Mouse (Mus musculus) Patski (cell line): Measurements from ENCODE around the gene Parp8. TPM values are rescaled to one million over a fixed set of nuclear protein-coding genes. Genes with fewer than 3 reads are reported as not detected.

Source experiments
- ATAC-seq: fragments of 100-300 bp; one replicate; pipeline ENCODE4 v1.8.0; 2021
- CTCF ChIA-PET: fragments of 350-600 bp; sonication (Branson Sonifier 250); formaldehyde crosslinking; loops from one replicate; lab custom pipeline; 2022; ENCODE audit warnings: inconsistent platforms; lab: Charles Lee
- POLR2A ChIA-PET: fragments of 350-600 bp; sonication (Branson Sonifier 250); formaldehyde crosslinking; loops from one replicate; lab custom pipeline; 2022; ENCODE audit warnings: antibody characterized with exemption, inconsistent platforms; lab: Charles Lee
- DNase-seq: peaks from one replicate; pipeline ENCODE4 v3.0.0-alpha.2; 2011; ENCODE audit warnings: low read depth, low spot score
- H3K27me3 ChIP-seq: fragments of 371-371 bp; one replicate; pipeline ENCODE4 v1.5.1; 2021
- CTCF ChIP-seq: fragments of 100-300 bp; IDR thresholded peaks from one replicate; pipeline ENCODE4 v1.5.1; 2021
- in situ Hi-C: fragments of 300-500 bp; cut with MboI; formaldehyde crosslinking; loops from 3 replicates; pipeline ENCODE4 v1.11.1; 2018; ENCODE audit warnings: low pct_unique_long_range_greater_than_20kb, mixed read lengths
- polyA plus RNA-seq: library from polyadenylated mRNA; unstranded; gene quantifications from one replicate; pipeline ENCODE4 v1.2.3, GENCODE M21; 2021

Parp8 gene
- polyA plus RNA-seq, 1 experiment from 2014 or later, result 42.8 TPM

DNA sequence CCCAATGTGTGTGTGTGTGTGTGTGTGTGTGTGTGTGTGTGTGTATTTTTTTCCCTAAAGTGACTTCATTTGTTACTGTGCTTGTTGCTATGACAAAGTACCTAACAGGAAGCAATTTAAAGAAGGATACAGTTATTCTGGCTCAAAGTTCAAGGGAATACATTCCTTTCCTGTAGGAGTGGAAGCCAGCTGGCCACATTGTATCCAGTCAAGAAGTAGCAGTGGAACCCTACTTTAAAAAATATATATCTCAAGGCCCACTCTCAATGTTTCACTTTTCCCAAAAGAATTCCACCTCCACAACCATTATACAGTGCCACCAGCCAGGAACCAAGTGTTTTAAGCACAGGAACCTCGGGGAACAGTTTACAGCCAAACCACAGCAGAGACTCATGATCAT is 55.7 kb downstream of the Parp8 start:
- no peak for TF ChIP-seq CTCF
- no peaks in the 10 kb centered on the region for H3K27me3 ChIP-seq
- DNase-seq (no peak), ATAC-seq (no peak)
- in situ Hi-C loops, result no loop called here
- POLR2A ChIA-PET, result no interaction called here
- CTCF ChIA-PET, result interaction anchor here (1.4 to 2.3 kb wide), 2 partner anchors 10 to 16 kb away, joined by 5 to 6 read pairs; no protein-coding TSS in a partner anchor

DNA sequence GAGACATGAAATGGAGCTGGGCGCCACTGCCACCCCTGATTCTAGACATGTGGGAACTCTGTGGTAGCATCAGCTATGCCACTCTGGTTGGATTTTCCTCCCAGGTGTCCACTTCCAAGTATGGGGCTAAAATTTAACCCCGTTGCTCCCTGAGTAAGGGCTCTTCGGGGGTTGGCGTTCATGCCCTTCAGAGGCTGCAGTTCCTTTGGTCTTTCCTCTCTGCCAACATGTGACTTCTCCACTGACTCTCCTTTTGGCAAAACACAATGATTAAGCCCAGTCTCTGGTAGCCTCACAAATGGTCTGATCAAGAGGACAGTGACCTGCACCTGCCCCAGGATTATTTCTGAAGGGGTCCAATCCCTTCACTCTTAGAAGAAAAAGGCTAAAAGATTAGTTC is 56.4 kb downstream of the Parp8 start:
- TF ChIP-seq CTCF, result no peak
- DNase-seq, result no peak
- ATAC-seq, result no peak
- POLR2A ChIA-PET, result interaction anchor here (0.6 kb wide), 1 partner anchor 28 kb away, joined by 3 read pairs; no protein-coding TSS in a partner anchor
- CTCF ChIA-PET, result no interaction called here
- no peaks in the 10 kb centered on the region for H3K27me3 ChIP-seq
- in situ Hi-C loops, result no loop called here

DNA sequence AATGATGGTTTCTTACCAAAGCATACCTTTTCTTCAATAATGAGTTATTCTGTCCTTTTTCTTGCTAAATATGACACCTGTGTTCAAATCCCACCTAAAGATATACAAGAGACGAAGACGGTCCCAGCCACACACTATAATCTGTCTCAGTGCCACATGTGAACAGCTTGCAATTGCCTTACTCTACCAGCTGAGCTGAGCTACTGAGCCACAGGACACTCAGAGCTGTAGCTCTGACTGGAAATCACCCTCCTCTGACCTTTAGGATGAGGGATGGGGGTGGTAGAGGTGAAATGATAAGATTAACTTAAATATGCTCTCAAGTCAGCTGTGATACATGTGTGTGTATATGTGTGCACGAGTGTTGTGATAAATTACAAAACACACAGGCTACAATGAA is 57.9 kb downstream of the Parp8 start:
- no peak for DNase-seq
- in situ Hi-C loops, result no loop called here
- no peak for ATAC-seq
- H3K27me3 ChIP-seq, result no peaks in the 10 kb centered on the region
- CTCF ChIA-PET, result no interaction called here
- POLR2A ChIA-PET, result no interaction called here
- TF ChIP-seq CTCF, result no peak

DNA sequence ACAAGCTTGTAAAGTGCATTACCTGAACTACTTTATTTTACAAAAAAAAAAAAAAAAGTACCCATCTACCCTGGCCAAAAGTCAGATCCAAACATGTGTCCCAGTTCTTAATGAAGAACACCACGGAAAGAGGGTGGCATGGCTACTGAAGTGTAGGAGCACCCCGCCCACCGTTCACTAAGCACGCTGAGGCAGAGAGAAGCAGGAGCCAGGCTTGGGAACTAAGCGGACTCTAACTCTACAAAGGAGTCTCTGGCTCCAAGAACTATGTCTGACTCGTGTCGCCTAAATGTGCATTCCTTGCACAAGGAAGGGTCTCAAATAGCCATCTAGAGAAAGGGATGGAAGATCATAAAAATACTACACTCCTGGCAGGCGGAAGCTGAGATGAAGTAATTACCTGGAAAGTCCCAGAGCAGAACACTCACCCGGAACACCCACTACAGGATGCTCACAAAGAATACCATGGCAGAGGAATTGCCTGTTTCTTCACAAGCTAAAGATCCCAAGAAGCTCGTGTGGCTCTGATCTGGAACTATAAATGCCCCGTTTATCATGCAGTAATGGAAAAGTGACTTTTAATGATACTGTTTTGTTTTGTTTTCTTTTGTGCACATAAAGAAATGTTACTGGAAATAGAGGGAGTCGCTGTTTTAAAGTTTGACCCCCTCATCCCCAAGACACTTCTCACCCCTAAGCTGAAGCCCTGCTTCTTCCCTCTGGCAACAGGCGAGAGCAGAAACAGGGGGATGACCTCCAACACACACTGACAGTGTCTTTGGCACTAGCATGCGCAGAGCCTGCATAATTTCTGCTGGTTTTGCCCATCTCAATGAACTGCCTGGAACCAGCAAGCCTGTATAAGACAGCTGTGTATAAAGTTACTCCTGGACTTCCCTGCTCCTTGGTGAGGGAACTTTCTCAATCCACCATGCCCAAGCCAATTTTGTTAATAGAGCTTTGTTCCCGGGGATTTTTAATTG is 62.6 kb downstream of the Parp8 start:
- DNase-seq (no peak), ATAC-seq (peak; percentile 25)
- H3K27me3 ChIP-seq, result no peaks in the 10 kb centered on the region
- ChIA-PET POLR2A (interaction anchor here (0.7 kb wide), 1 partner anchor 9 kb away, joined by 3 read pairs; no protein-coding TSS in a partner anchor), CTCF (interaction anchor here (1.1 to 2.2 kb wide), 4 partner anchors 9 to 53 kb away, joined by 5 to 9 read pairs (median 6); no protein-coding TSS in a partner anchor)
- no peak for TF ChIP-seq CTCF
- in situ Hi-C loops, result no loop called here

GRCm38 (mm10) chr13:116958776-116959589 is 66.4 kb downstream of the Parp8 start:
- POLR2A ChIA-PET, result no interaction called here
- H3K27me3 ChIP-seq, result no peaks in the 10 kb centered on the region
- in situ Hi-C loops, result no loop called here

GRCm38 (mm10) chr13:116957577-116957976 is 67.8 kb downstream of the Parp8 start:
- in situ Hi-C loops, result no loop called here
- ATAC-seq (no peak), DNase-seq (no peak)
- CTCF ChIA-PET, result no interaction called here
- H3K27me3 ChIP-seq, result no peaks in the 10 kb centered on the region
- TF ChIP-seq CTCF, result no peak
- POLR2A ChIA-PET, result no interaction called here

More at GRCm38 (mm10) chr13:116958776-116959589, 66.4 kb downstream of the Parp8 start:
- CTCF ChIA-PET, result interaction anchor here (0.9 to 1.9 kb wide), 4 partner anchors 11 to 68 kb away, joined by 3 to 6 read pairs (median 3); no protein-coding TSS in a partner anchor
- no peak for TF ChIP-seq CTCF
- ATAC-seq, result peak; percentile 79
- DNase-seq, result no peak

DNA sequence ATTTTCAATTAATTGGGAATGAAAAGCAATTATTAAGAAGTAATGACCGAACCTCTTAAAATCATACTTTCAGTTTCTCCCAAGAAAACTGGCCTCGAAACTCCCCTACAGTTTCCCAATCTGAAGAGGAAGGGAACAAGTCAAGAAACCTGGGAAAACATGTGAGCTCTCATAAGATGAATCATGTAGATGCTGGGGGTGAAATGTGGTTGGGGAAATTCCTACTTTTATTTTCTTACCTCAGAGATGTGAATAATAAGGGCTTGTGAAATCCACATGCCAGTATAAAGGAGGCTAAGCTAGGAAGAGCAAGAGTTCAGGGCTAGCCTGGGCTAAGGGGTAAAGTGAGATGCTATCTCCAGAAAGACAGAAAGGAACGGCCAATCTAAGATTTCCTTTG is 74.0 kb downstream of the Parp8 start:
- ChIA-PET CTCF (interaction anchor here (1.2 to 2.4 kb wide), 4 partner anchors 10 to 71 kb away, joined by 3 to 13 read pairs (median 6); no protein-coding TSS in a partner anchor), POLR2A (interaction anchor here (1.7 kb wide), 1 partner anchor 73 kb away, joined by 7 read pairs; no protein-coding TSS in a partner anchor)
- ATAC-seq (no peak), DNase-seq (no peak)
- TF ChIP-seq CTCF, result no peak
- H3K27me3 ChIP-seq, result no peaks in the 10 kb centered on the region
- in situ Hi-C loops, result no loop called here

DNA sequence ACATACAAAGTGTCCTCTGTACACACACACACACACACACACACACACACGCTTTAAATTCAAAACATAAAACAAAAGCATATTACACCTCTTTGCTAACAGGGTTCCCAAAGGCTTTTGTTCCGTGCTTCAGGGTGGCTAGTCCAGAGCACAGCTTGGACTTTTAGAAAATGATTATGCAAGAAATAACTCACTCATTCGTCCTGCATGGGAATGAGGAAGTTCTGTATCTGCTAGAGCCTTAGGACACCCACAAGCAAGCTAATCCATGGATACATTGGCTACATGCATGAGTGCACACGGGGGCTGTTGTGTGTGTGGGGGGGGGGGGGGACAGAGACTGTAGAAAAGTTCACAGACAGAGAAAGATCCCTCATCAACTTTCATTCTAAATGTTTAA is 75.8 kb downstream of the Parp8 start:
- in situ Hi-C loops, result loop anchor here (5.0 to 25.0 kb wide), 2 partner anchors 73 to 188 kb away; no protein-coding TSS in a partner anchor
- H3K27me3 ChIP-seq, result no peaks in the 10 kb centered on the region
- TF ChIP-seq CTCF, result no peak
- DNase-seq (no peak), ATAC-seq (no peak)
- ChIA-PET POLR2A (interaction anchor here (0.7 kb wide), 1 partner anchor 9 kb away, joined by 3 read pairs; no protein-coding TSS in a partner anchor), CTCF (interaction anchor here (2.4 kb wide), 1 partner anchor 8 kb away, joined by 13 read pairs; no protein-coding TSS in a partner anchor)

DNA sequence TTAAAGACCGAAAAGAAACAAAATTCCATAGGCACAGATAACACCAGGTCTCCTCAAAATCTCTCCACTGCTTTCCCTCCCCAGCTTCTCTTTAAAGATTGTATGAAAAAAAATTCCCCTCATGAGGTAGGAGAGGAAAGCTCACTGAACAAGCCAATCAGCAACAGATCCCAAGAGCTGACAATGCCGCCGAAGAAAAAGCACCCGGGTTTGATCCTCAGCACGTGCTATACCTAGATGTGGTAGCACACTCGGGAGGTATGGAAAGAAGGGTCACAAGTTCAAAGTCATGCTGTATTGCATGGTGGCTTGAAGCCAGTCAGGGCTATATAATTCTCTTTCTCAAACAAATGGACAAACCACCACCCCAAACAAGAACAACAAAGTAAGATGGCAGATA is 76.3 kb downstream of the Parp8 start:
- DNase-seq, result no peak
- ChIA-PET CTCF (no interaction called here), POLR2A (no interaction called here)
- in situ Hi-C loops, result loop anchor here (5.0 to 25.0 kb wide), 2 partner anchors 73 to 188 kb away; no protein-coding TSS in a partner anchor
- ATAC-seq, result no peak
- TF ChIP-seq CTCF, result no peak
- no peaks in the 10 kb centered on the region for H3K27me3 ChIP-seq

DNA sequence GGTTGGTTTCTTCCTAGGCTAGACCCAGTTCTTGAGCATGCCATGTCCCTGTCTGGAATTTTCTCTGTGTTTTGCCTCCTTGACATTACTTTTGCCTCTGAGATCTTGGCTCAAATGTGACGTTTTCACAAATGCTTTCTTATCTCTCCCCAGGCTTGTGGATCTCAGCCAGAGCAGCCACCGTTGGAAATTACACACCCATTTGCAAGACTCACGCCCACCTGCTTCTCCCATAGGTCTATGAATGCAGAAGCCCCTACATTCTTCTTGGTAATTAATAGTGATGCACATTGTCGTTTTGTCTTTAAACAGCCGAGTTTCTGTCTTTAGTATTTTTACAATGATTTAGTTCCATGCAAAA is 77.1 kb downstream of the Parp8 start:
- no peak for DNase-seq
- ATAC-seq, result no peak
- ChIA-PET CTCF (no interaction called here), POLR2A (no interaction called here)
- in situ Hi-C loops, result loop anchor here (5.0 to 25.0 kb wide), 2 partner anchors 74 to 189 kb away; no protein-coding TSS in a partner anchor
- H3K27me3 ChIP-seq, result no peaks in the 10 kb centered on the region
- no peak for TF ChIP-seq CTCF
